Mouse (Mus musculus) granulocyte monocyte progenitor cell, adult 5-6 weeks (primary cell): ENCODE results near the gene 2010005H15Rik. TPM values are rescaled to one million over a fixed set of nuclear protein-coding genes. Genes with fewer than 3 reads are reported as not detected.
"Not testable (repeated sequence)": the region's sequence is repeated elsewhere in the genome, so short reads cannot be mapped to it uniquely, and the experiment has no call there.

Experiments used
- ATAC-seq: replicated peaks from 2 replicates; pipeline ENCODE4 v1.8.0; 2016; ENCODE audit warnings: mild to moderate bottlenecking, moderate TSS enrichment, inconsistent platforms; ENCODE audit not compliant: poor library complexity, severe bottlenecking
- total RNA-seq, 2 experiments: library from RNA; stranded (forward) in 1 of 2; stranded (reverse) in 1 of 2; fragments of 200-712, 200-1000 nt in 1 of 2; fragments of >200 nt in 1 of 2; fragmentation: Nextera tagmentation in 1 of 2; gene quantifications; 2 replicates each; pipeline ENCODE4 v1.2.3; 2014 to 2017

The 2010005H15Rik gene
- total RNA-seq (2014; fragmentation: Nextera tagmentation) (not detected in 2 replicates), total RNA-seq (2017) (not detected in 2 replicates)

DNA sequence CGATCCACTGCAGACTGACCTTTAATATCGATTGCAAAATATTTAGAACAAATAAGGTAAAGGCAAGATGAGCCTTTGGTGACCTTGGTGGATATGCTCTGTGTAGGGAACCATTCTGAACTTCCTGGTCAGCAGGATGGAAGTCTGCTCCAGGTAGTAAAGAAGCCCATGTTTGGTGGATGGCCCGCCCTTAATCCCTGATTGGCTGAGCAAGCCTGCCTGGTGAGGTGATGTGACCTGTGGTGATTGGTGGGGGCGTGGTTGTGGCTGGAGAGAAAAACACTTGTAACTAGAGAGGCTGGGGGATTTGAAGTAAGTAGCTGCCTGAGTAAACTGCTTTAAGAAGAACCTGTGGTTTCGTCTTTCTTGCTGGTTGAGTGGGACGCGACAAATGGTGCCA is at the start of gene 2010005H15Rik:
TSS of gene 2010005H15Rik (plus strand) at position 301 of the 400 bp plus-strand sequence.
- not testable (repeated sequence) for ATAC-seq

DNA sequence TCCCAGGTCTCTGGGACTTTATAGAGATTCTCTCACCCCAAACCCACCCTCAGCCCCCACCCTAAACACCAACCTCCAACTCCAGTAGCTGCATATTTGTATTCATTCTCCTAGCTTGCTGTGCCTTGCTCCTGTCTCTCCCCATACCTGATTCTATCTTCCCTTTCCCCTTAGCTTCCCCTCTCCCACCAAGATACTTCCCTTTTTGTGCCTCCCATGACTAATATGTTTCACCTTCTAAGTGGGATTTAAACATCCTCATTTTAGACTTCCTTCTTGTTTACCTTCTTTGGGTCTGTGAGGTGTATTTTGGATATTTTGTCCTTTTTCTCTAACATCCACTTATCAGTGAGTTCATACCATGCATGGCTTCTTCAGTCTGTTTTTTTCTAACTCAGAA is 45.2 kb upstream of the 2010005H15Rik start:
- no peak for ATAC-seq

DNA sequence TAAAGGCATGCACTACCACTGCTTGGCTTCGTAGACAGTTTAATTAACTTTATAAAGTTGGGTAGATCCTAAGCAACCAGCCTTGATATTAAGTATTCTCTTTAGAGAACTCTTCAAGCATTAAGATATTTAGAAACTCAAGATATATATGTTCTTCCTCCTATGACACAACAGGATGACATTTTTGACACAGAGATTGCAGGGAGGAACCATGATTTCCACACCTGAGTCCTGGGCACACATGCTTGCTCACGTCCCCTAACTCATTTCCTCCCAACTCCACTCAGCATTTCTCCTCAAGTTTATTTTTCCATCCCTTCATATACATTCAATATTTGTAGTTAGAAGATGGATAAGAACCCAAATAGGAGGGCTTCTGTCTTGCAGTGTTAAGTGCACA is 41.4 kb upstream of the 2010005H15Rik start:
- ATAC-seq, result no peak

DNA sequence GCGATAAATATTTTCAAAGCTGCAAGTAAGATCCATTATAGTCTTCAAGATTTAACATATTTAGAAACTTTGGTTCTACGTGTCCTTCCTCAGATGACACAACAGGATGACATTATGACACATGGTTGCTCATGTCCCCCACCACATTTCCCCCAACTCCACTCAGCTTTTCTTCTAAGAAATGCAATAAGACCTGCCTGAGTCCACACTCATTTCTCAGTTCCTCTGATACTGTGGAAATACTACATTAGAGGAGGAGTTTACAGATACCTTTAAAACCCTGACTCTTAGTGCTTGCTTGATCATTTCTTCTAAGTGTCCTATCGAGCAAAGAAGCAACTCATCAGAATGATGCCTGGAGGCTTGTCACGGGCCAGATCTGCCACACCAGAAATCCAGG is 37.4 kb upstream of the 2010005H15Rik start, which contains the start of gene Gm5483:
TSS of gene Gm5483 (plus strand) at position 301 of the 400 bp plus-strand sequence.
- ATAC-seq, result not testable (repeated sequence)

DNA sequence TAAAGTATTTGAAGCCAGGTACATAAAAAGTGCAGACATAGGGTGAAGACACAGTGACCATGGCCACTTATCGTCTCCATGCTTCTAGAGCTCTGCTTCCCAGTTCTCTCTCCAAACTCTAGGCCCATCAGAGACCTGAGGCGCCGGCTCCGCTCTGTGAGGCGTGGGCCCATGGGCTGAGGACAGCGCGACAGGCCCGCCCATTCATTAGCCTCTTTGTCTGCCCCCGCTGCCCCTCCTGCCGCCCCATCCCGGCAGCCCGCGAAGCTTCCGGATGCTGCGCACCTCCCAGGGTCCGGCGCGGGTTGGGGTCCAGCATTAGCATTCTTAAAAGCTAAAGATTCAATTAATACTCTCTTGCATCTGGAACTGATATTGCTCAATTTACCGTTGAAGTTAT is 22.0 kb upstream of the 2010005H15Rik start:
- no peak for ATAC-seq

DNA sequence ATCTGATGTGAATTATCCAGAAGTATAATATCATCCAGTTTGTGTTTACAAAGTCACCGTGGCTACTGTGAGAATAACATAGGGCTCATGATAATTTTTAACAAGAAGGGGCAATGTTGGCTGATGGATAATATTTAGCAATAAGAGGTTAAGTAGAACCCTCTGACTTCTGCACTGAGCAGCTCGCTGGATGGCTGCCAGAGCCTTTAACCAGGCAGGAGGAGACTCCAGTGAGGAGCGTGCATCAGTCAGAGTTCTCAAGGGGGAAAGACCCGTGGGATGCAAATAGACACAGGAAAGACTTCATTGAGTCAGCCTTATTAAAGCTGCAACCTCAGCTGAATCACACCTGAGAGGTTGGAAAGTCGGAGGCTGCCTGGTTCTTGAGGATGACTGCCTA is 17.4 kb upstream of the 2010005H15Rik start:
- ATAC-seq, result no peak

DNA sequence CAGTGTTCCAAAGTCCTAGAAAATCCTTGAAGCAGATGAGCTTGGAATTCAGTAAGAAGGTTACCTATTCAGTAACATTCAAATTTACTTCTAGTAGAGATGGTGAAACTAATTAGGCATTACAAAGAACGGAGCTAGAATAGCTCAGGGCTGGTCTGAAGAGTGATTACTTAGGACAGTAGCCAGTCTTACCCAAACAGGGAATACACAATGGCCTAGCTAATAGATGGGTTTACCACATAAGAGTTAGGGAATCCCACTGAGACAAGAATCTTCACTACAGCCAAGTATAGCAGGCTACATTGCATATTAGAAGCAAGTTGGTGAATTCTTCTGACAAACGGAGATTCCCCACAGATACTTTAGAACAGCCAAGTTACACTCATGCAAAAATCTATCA is 15.6 kb upstream of the 2010005H15Rik start:
- ATAC-seq, result not testable (repeated sequence)

DNA sequence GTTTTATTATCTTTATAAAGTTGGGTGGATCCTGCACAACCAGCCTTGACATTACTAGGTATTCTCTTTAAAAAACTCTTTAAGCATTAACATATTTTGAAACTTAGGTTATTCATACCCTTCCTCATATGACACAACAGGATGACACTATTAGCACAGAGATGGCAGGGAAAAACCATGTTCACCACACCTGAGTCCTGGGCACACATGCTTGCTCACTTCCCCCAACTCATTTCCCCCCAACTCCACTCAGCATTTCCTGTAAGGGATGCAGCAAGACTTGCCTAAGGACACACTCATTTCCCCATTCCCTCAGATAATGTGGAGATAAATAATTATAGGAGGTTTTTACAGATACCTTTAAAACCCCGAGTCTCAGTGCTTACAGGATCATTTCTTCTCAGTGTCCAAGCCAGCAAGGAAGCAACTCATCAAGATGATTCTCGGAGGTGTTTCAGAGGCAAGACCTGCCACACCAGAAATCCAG is 11.3 kb upstream of the 2010005H15Rik start, which contains the start of gene Gm5416:
TSS of gene Gm5416 (plus strand) at position 437 of the 487 bp plus-strand sequence.
- no peak for ATAC-seq

DNA sequence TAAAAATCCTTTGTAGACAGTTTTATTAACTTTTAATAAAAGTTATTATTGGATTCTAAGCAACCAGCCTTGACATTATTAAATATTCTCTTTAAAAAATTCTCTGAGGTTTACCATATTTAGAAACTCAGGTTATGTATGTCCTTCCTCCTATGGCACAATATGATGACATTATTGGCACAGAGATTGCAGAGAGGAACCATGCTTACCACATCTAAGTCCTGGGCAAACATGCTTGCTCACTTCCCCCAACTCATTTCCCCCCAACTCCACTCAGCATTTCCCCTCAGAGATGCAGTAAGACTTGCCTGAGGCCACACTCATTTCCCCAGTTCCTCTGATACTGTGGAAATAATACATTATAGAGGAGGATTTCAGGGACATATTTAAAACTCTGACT is 39.3 kb downstream of the 2010005H15Rik start:
- ATAC-seq, result peak; percentile 92

DNA sequence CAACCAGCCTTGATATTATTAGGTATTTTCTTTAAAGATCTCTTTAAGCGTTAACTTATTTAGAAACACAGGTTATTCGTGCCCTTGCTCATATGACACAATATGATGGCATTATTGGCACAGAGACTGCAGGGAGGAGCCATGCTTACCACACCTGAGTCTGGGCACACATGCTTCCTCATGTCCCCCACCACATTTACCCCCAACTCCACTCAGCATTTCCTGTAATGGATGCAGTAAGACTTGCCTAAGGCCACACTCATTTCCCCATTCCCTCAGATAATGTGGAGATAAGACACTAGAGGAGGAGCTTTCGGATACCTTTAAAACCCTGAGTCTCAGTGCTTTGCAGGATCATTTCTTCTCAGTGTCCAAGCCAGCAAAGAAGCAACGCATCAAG is 55.5 kb downstream of the 2010005H15Rik start, which contains the start of gene Stfa1:
TSS of gene Stfa1 (plus strand) at position 156 of the 400 bp plus-strand sequence.
- peak; percentile 56; the same call in 1 of the 2 replicates for ATAC-seq

DNA sequence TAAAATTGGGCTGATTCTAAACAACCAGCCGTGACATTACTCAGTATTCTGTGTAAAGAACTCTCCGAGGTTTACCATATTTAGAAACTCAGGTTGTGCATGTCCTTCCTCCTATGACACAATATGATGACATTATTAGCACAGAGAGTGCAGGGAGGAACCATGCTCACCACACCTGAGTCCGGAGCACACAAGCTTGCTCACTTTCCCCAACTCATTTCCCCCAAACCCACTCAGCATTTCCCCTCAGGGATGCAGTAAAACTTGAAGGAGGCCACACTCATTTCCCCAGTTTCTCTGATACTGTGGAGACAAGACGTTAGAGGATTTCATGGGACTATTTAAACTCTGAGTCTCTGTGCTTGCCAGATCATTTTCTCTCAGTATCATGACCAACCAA is 67.9 kb downstream of the 2010005H15Rik start:
- ATAC-seq, result no peak

Other genes with a start within 250 kb of the 2010005H15Rik start
- gene Kpna1, start 242.7 kb upstream of the 2010005H15Rik start, total RNA-seq (2014; fragmentation: Nextera tagmentation), result 40.6 and 41.1 TPM in 2 replicates
- 35.1 and 42.2 TPM in 2 replicates for gene Kpna1, start 242.7 kb upstream of the 2010005H15Rik start, total RNA-seq (2017)
- 6.0 and 7.8 TPM in 2 replicates for gene Wdr5b, start 180.3 kb upstream of the 2010005H15Rik start, total RNA-seq (2014; fragmentation: Nextera tagmentation)
- 7.0 and 8.8 TPM in 2 replicates for gene Wdr5b, start 180.3 kb upstream of the 2010005H15Rik start, total RNA-seq (2017)
- gene Fam162a, start 149.9 kb upstream of the 2010005H15Rik start, total RNA-seq (2014; fragmentation: Nextera tagmentation), result 101 and 196 TPM in 2 replicates
- 79.5 and 114 TPM in 2 replicates for gene Fam162a, start 149.9 kb upstream of the 2010005H15Rik start, total RNA-seq (2017)
- 61.8 and 98.5 TPM in 2 replicates for gene Ccdc58, start 149.8 kb upstream of the 2010005H15Rik start, total RNA-seq (2014; fragmentation: Nextera tagmentation)
- 107 and 144 TPM in 2 replicates for gene Ccdc58, start 149.8 kb upstream of the 2010005H15Rik start, total RNA-seq (2017)
- gene Csta1, start 90.2 kb upstream of the 2010005H15Rik start, total RNA-seq (2014; fragmentation: Nextera tagmentation), result not detected in 2 replicates
- not detected in 2 replicates for gene Csta1, start 90.2 kb upstream of the 2010005H15Rik start, total RNA-seq (2017)
- not detected in 2 replicates for gene Stfa2l1, start 64.7 kb upstream of the 2010005H15Rik start, total RNA-seq (2014; fragmentation: Nextera tagmentation)
- gene Stfa2l1, start 64.7 kb upstream of the 2010005H15Rik start, total RNA-seq (2017), result not detected in 2 replicates
- gene Gm5483, start 37.3 kb upstream of the 2010005H15Rik start, total RNA-seq (2014; fragmentation: Nextera tagmentation), result not detected in 2 replicates
- gene Gm5483, start 37.3 kb upstream of the 2010005H15Rik start, total RNA-seq (2017), result 4.6 TPM in 1 of 2 replicates, not detected in the other
- gene Gm5416, start 11.1 kb upstream of the 2010005H15Rik start, total RNA-seq (2014; fragmentation: Nextera tagmentation), result not detected in 2 replicates
- not detected in 2 replicates for gene Gm5416, start 11.1 kb upstream of the 2010005H15Rik start, total RNA-seq (2017)
- not detected in 2 replicates for gene Stfa1, start 55.5 kb downstream of the 2010005H15Rik start, total RNA-seq (2014; fragmentation: Nextera tagmentation)
- not detected in 2 replicates for gene Stfa1, start 55.5 kb downstream of the 2010005H15Rik start, total RNA-seq (2017)
- gene BC117090, start 112.9 kb downstream of the 2010005H15Rik start, total RNA-seq (2014; fragmentation: Nextera tagmentation), result not detected in 2 replicates
- not detected in 2 replicates for gene BC117090, start 112.9 kb downstream of the 2010005H15Rik start, total RNA-seq (2017)
- gene BC100530, start 146.3 kb downstream of the 2010005H15Rik start, total RNA-seq (2014; fragmentation: Nextera tagmentation), result not detected in 2 replicates
- gene BC100530, start 146.3 kb downstream of the 2010005H15Rik start, total RNA-seq (2017), result not detected in 2 replicates
- gene Stfa2, start 187.0 kb downstream of the 2010005H15Rik start, total RNA-seq (2014; fragmentation: Nextera tagmentation), result not detected in 2 replicates
- not detected in 2 replicates for gene Stfa2, start 187.0 kb downstream of the 2010005H15Rik start, total RNA-seq (2017)
- gene Stfa3, start 233.9 kb downstream of the 2010005H15Rik start, total RNA-seq (2014; fragmentation: Nextera tagmentation), result not detected in 2 replicates
- 1.3 and 1.7 TPM in 2 replicates for gene Stfa3, start 233.9 kb downstream of the 2010005H15Rik start, total RNA-seq (2017)